Mouse (Mus musculus) E14TG2a.4 (cell line): ENCODE measurements around the gene Pax8.
A peak's percentile ranks its signal among the peaks of the same experiment; 100 is the strongest.

Source experiments
- H3K27me3 ChIP-seq: 2 replicates; pipeline ENCODE4 v1.6.1; 2014; ENCODE audit warnings: low read length, control low read depth; ENCODE audit not compliant: insufficient read depth
- H3K36me3 ChIP-seq: 2 replicates; pipeline ENCODE4 v1.6.1; 2014; ENCODE audit warnings: low read length, control low read depth; ENCODE audit not compliant: insufficient read depth
- H3K4me1 ChIP-seq: replicated peaks from 2 replicates; pipeline ENCODE4 v1.6.1; 2014; ENCODE audit warnings: low read depth, low read length, control low read depth
- H3K4me3 ChIP-seq: replicated peaks from 2 replicates; pipeline ENCODE4 v1.5.1; 2014; ENCODE audit warnings: mild to moderate bottlenecking, low read length
- H3K9me3 ChIP-seq: 2 replicates; pipeline ENCODE4 v1.6.1; 2014; ENCODE audit warnings: low read length, control low read depth
- CTCF ChIP-seq: conservative IDR thresholded peaks from 2 replicates; pipeline ENCODE4 v1.5.1; 2014; ENCODE audit warnings: low read length
- NANOG ChIP-seq: IDR thresholded peaks from 2 replicates; pipeline ENCODE4 v1.6.1; 2014; ENCODE audit warnings: borderline replicate concordance, low read length, mixed read lengths
- POU5F1 ChIP-seq: IDR thresholded peaks from 2 replicates; pipeline ENCODE4 v1.6.1; 2014; ENCODE audit warnings: low read length, borderline replicate concordance

Gene Pax8

GRCm38 (mm10) chr2:24454429-24455011 lies 20.9 kb downstream of the Pax8 start:
- Histone ChIP-seq H3K9me3 (no peaks in the 10 kb centered on the region), H3K27me3 (peaks cover 14% of the 10 kb centered on the region)
- no peak for TF ChIP-seq NANOG
- TF ChIP-seq CTCF = no peak
- no peak for TF ChIP-seq POU5F1

GRCm38 (mm10) chr2:24453206-24453605 lies 22.2 kb downstream of the Pax8 start:
- no peak overlapping the region for H3K4me3 ChIP-seq
- peaks cover 4% of the 10 kb centered on the region for H3K27me3 ChIP-seq
- H3K36me3 ChIP-seq = no peaks in the 10 kb centered on the region
- H3K4me1 ChIP-seq = peaks cover 3% of the 10 kb centered on the region; the same call in 1 of the 2 replicates
- no peaks in the 10 kb centered on the region for H3K9me3 ChIP-seq
- TF ChIP-seq NANOG = no peak
- TF ChIP-seq POU5F1 = no peak
- TF ChIP-seq CTCF = no peak

More at GRCm38 (mm10) chr2:24454429-24455011, 20.9 kb downstream of the Pax8 start:
- H3K4me3 ChIP-seq = no peak overlapping the region
- H3K36me3 ChIP-seq = no peaks in the 10 kb centered on the region
- H3K4me1 ChIP-seq = peaks cover 3% of the 10 kb centered on the region; the same call in 1 of the 2 replicates

GRCm38 (mm10) chr2:24449111-24449510 lies 26.3 kb downstream of the Pax8 start:
- no peaks in the 10 kb centered on the region for H3K36me3 ChIP-seq
- H3K4me1 ChIP-seq = peaks cover 5% of the 10 kb centered on the region
- H3K4me3 ChIP-seq = no peak overlapping the region
- no peaks in the 10 kb centered on the region for H3K9me3 ChIP-seq
- TF ChIP-seq NANOG (no peak), CTCF (no peak), POU5F1 (no peak)
- H3K27me3 ChIP-seq = no peaks in the 10 kb centered on the region; the same call in 1 of the 2 replicates

- TF ChIP-seq POU5F1 (no peak), CTCF (no peak), NANOG (no peak)
- Histone ChIP-seq H3K36me3 (no peaks in the 10 kb centered on the region), H3K27me3 (peaks cover 7% of the 10 kb centered on the region), H3K4me1 (peaks cover 44% of the 10 kb centered on the region), H3K9me3 (no peaks in the 10 kb centered on the region), H3K4me3 (0 out of 2 replicates have a peak overlapping the region, but pooled peaks have one; percentile 1)
Observed at GRCm38 (mm10) chr2:24443256-24443790, 32.1 kb downstream of the Pax8 start.

- no peak overlapping the region for H3K4me3 ChIP-seq
- peaks cover 44% of the 10 kb centered on the region for H3K4me1 ChIP-seq
- H3K27me3 ChIP-seq = peaks cover 7% of the 10 kb centered on the region
- H3K36me3 ChIP-seq = no peaks in the 10 kb centered on the region
- TF ChIP-seq POU5F1 (no peak), NANOG (no peak), CTCF (no peak)
- no peaks in the 10 kb centered on the region for H3K9me3 ChIP-seq
Observed at GRCm38 (mm10) chr2:24442303-24442925, 33.0 kb downstream of the Pax8 start.

- Histone ChIP-seq H3K4me3 (no peak overlapping the region; the same call in 1 of the 2 replicates), H3K27me3 (peaks cover 7% of the 10 kb centered on the region), H3K36me3 (no peaks in the 10 kb centered on the region), H3K4me1 (peaks cover 44% of the 10 kb centered on the region), H3K9me3 (no peaks in the 10 kb centered on the region)
- TF ChIP-seq POU5F1 (no peak), NANOG (0 out of 2 replicates have a peak, but pooled peaks have one; percentile 19), CTCF (no peak)
Observed at GRCm38 (mm10) chr2:24441899-24442298, 33.5 kb downstream of the Pax8 start.

GRCm38 (mm10) chr2:24440056-24440455 lies 35.3 kb downstream of the Pax8 start:
- H3K4me1 ChIP-seq = peaks cover 59% of the 10 kb centered on the region
- H3K9me3 ChIP-seq = no peaks in the 10 kb centered on the region
- no peaks in the 10 kb centered on the region for H3K36me3 ChIP-seq
- no peak overlapping the region for H3K4me3 ChIP-seq
- H3K27me3 ChIP-seq = peaks cover 7% of the 10 kb centered on the region
- no peak for TF ChIP-seq NANOG

GRCm38 (mm10) chr2:24435699-24436098 lies 39.7 kb downstream of the Pax8 start:
- H3K4me3 ChIP-seq = 0 out of 2 replicates have a peak overlapping the region, but pooled peaks have one; percentile 0
- peaks cover 7% of the 10 kb centered on the region for H3K27me3 ChIP-seq
- H3K9me3 ChIP-seq = no peaks in the 10 kb centered on the region
- no peaks in the 10 kb centered on the region for H3K36me3 ChIP-seq
- TF ChIP-seq CTCF (no peak), NANOG (no peak), POU5F1 (no peak)
- H3K4me1 ChIP-seq = peaks cover 20% of the 10 kb centered on the region
